Mouse (Mus musculus): ENCODE results near the gene Stard7.

GRCm38 (mm10) chr2:127278162-127278561 lies 8.1 kb downstream of the Stard7 start:
- no peak for TF ChIP-seq CTCF (IDR thresholded peaks at IDR 0.05; ENCODE audit: low read depth, low read length)
- TF ChIP-seq GATA1 (IDR thresholded peaks at IDR 0.05; ENCODE audit: borderline replicate concordance, low read length) = no peak
